Mouse (Mus musculus) liver (tissue): ENCODE measurements around the gene Cct3.
"Not testable (repeated sequence)": the region's sequence is repeated elsewhere in the genome, so short reads cannot be mapped to it uniquely, and the experiment has no call there.

ENCODE experiments used
- DNase-seq: peaks from one replicate; pipeline ENCODE4 v3.0.0-alpha.2; 2020; ENCODE audit warnings: mixed read lengths

Gene Cct3

GRCm38 (mm10) chr3:88363700-88364099, 66.8 kb downstream of the Cct3 start:
- DNase-seq: peak; percentile 88

DNA sequence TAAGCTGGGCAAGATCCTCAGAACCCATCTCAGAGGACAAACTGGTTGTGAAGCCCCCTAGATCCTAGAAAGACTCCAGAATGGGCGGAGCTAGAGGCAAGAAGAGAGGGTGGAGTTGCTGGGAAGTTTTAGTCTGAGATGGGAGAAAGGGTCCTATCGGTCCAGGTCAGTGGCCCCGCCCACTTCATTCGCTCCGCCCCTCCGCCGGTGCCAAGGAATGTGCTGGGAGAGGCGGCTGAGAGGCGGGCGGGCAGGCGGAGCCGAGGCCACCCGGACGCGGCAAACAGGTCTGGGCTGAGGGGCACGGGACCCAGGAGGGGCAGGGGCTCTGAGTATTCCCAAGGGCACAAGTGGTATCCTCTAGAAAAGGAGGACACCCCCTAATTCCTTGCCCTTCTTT, 67.4 kb downstream of the Cct3 start, which contains the start of gene Paqr6:
Gene Paqr6, plus strand, starts transcription at position 248 of the 400 bp plus-strand sequence.
- peak; percentile 97 for DNase-seq

DNA sequence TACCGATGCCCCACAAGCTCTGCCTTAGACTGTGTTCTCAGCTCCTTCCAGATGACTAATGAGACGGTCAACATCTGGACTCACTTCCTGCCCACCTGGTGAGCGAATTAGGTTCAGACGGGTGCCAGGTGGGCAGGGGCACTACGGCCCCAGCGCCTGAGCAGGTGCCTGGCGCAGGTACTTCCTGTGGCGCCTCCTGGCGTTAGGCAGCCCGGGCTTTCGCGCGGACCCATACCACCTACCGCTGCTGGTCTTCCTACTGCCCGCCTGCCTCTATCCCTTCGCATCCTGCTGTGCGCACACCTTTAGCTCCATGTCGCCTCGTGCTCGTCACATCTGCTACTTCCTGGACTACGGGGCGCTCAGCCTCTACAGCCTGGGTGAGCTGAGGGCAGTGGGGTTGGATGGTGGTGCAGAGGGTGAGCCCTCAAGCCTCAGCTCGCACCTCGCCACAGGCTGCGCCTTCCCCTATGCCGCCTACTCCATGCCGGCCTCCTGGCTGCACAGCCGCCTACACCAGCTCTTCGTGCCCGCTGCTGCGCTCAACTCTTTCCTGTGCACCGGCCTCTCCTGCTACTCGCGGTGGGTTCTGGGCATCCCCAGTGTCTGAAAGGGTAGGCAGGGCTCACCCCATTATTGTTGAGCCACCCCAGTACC, 68.9 kb downstream of the Cct3 start:
- DNase-seq: no peak

DNA sequence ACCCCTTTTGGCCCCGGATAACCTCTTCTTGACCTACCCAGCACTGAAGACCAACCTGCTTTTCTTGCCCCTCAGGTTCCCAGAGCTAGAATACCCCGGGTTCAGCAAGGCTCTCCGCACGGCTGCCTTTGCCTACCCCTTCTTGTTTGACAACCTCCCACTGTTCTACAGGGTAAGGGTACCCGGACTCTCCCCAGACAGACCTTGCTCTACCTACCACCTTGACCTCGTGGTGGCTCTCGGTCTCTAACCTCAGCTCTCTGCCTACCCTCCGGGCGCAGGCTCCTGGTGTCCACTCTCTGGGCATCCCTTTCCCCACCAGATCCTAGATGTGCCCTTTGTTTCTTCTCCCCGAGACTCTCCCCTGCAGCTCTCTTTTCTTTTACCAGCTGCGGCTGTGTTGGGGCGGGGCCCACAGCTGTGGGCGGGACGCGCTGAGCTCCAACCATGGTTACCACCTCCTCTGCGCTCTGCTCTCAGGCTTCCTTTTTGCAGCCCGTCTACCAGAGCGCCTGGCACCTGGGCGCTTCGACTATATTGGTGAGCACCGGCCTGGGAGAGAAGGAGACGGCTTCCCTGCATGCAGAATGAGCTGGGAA, 70.0 kb downstream of the Cct3 start:
- DNase-seq: peak; percentile 64

DNA sequence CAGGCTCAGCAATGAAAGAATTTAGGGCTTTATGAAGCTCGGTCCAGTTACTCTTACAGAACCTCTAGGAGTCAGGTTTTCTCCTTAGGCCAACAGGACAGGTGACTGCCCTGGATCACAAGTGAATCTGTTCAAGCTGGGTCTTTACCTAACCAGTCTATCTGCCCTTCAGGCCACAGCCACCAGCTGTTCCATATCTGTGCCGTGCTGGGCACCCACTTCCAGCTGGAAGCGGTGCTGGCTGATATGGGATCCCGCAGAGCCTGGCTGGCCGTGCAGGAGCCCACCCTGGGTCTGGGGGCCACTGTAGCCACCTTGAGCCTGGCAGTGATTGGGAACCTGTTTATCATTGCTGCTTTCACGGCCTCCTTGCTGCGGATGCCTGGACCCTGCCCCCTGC, 70.6 kb downstream of the Cct3 start:
- not testable (repeated sequence) for DNase-seq

- not testable (repeated sequence) for DNase-seq
Observed at GRCm38 (mm10) chr3:88368511-88368910, 71.6 kb downstream of the Cct3 start.
